Mouse (Mus musculus) heart, postnatal 10 days (tissue): Measurements from ENCODE around the gene Stmn1. TPM values are rescaled to one million over a fixed set of nuclear protein-coding genes. Genes with fewer than 3 reads are reported as not detected.
"Not testable (repeated sequence)": the region's sequence is repeated elsewhere in the genome, so short reads cannot be mapped to it uniquely, and the experiment has no call there.

Experiments used
- DNase-seq, 2 experiments: peaks; one replicate each; pipeline ENCODE4 v3.0.0; 2021
- intact Hi-C: fragments of 180-260 bp; cut with DNase I; formaldehyde crosslinking; loops from one replicate; pipeline ENCODE4 v1.15.1; 2025
- total RNA-seq, 2 experiments: library from RNA; stranded (reverse); gene quantifications; 2 replicates each; pipeline ENCODE4 v1.2.3; 2021

The Stmn1 gene
- total RNA-seq, 2 experiments from 2014 or later = 131 to 137 TPM

DNA sequence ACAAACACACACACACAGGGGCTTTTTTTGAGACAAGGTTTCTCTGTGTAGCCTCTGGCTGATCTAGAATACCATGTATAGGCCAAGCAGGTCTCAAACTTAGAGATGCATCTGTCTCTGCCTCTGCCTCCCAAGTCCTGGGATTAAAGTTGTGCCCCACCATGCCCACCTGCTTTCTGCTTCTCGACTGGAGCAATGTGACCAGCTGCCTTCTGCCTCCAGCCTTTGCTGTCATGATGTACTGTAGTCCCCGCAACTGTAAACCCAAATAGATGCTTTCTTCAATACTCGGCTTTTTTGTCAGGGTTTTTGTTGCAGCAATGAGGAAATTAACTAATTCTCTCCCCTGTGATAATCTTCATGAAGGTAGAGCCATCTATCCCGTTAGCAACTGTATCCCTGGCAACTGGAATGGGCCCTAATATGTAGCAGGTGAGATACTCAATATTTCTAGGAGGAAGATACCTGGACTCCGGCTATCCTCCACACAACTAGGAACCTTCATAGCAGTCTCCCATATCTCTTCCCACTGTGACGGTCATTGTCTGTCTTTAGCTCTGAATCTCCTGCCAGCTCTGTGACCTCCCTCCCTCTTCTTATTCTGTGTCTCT is 15.1 kb downstream of the Stmn1 start:
- no peak for DNase-seq
- intact Hi-C loops = no loop called here

DNA sequence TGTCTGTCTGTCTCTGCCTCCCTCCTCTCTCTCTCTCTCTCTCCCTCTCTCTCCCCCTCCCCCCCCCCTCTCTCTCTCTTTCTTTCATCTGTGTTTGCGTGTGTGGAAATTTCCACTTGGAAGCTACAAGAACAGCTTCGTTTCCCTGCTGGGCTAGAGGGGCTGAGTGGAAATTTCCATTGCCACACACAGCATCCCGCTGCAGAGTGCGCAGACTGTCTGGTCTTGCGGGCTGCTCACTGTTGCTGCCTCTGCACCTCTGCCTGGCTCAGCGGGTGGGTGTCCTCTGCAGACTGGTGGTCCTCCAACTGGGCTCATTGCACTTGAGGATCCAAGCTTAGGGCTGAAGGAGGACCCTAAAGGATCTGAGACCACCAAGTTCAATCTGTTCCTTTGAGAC is 15.6 kb downstream of the Stmn1 start:
- intact Hi-C loops = no loop called here
- no peak for DNase-seq

DNA sequence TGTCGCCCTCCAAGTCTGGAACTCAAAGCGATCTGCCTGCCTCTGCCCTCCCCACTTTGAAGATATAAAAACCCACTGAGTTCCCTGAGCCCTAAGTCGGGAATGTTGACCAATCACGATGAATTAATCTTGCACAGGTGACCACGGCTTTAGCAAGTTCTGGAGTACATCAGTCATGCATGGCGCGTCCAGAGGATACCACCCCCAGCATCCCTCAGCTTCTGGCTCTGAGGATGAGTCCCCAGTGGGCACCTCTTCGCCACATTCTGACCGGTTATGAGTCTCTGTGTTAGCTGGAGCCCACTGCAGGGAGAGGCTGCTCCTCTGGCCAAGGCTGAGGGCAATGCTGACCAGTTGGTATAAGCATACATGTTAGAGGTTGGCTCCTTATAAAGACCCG is 16.1 kb downstream of the Stmn1 start:
- DNase-seq = no peak

DNA sequence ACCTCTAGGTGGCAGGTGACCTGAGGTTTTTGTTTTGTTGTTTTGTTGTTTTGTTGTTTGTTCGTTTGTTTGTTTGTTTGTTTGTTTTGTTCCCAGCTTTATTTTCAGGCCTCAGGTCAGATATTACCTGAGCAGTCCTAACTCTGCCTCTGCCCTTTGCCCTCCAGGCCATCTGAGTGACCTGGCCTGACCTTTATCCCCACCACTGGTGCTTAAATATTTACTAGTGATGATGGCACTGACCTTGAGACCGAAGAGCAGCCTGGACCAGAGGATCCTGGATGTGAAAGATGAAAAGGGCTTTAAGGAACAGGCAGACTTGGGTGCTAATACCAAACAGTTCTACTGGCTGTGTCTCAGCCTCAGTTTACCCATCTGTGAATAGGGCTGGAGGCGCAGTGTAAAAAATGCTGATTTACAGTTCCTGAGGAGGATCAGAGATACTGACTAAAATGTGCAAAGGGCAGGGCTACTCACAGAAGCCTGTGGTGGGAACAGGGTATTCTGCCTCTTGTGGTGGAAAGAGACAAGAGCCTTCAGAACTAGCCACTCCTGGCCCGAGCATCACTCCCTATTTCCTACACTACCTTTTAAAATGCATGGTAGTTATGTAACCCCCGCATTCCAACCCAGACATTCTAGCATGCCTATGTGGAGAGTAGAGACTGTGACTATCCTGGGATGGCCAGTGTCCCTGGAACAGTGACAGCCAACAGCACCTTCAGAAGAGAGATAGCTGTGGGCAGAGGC is 17.2 kb downstream of the Stmn1 start:
- no peak for DNase-seq
- intact Hi-C loops = no loop called here

More for the DNA sequence above, 16.1 kb downstream of the Stmn1 start:
- intact Hi-C loops = no loop called here

DNA sequence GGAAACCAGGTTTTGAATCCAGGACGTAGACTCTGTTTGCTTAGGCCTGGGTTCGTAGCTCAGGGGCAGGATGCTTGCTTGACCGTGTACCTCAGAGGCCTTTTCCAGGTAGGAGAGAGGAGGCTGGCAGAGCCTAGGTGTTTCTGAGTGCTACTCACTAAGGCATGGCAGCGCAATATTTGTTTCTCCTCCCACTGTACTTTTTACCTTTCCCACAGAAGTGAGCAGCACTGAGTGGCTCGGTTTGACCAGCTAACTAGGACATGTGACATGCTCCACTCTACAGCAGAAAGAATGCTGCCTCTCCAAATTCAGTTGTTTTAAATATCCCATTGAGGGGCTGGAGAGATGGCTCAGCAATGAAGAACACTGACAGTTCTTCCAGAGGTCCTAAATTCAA is 20.1 kb downstream of the Stmn1 start:
- intact Hi-C loops = no loop called here
- DNase-seq = no peak

DNA sequence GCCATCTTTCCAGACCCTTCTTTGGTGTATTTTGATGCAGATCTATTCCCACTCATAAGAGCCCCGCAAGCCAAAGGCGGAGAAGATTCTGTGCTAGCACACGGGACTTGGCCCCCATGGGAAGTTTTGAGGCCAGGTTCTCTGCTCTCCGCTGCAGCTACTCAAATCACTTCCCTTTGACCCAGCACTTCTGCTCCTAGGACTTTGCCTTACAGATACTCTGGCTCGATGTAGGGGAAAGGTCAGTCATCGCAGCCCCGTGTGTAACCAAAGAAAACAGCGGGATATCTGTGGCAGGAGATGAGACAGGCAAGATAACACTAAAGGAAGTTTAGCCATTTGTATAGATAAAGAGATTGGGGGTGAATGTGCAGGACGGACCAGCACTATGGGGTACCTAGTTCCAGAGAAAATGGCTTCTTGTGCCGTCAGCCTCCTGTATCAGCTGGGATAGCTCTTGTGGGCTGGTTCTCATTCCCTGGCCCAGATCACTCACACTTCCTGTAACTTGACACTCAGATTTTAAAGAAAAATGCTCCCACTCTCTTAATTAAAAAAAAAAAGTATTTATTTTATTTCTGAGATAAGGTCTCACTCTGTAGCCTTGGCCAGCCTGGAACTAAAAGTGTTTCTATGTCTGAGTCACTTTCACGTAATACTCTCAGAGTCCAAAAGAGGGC is 22.0 kb downstream of the Stmn1 start:
- peak in 1 of 2 experiments; percentile 12 for DNase-seq
- intact Hi-C loops = no loop called here

DNA sequence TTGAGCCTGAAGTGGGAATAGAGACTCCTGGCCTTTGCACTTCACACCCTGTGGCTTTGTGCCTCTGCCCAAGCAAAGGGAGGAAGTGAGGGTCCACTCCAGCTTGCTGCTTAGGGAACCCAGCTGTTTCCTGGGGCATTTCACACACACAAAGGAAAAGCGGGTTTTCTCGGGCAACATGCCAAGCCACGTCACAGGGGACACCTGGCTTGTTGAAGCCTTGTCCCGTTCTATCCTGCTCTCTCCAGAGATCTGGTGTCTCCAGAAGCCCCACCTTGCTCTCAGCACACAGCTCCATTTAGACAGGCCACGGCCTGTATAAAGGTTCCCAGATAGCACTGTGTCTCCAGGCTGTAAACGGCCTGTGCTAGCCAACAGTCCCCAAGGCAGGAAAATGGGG is 23.6 kb downstream of the Stmn1 start:
- no peak for DNase-seq

DNA sequence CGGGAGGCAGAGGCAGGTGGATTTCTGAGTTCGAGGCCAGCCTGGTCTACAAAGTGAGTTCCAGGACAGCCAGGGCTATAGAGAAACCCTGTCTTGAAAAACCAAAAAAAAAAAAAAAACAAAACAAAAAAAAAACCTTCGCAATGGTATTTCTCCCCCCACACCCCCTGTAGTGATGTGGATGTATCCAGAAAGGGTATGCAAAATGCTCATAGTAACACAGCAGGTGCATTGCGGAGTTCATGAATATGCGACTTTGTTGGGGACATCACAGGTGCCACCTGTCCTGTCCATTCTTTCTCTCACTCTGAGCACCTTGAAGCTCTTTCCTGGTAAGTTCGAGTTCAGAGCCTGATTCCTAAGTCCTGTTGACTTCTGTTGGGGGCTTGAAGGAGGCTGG is 26.0 kb downstream of the Stmn1 start:
- intact Hi-C loops, DNase-seq: not testable (repeated sequence)

More for the DNA sequence above, 23.6 kb downstream of the Stmn1 start:
- intact Hi-C loops = no loop called here

DNA sequence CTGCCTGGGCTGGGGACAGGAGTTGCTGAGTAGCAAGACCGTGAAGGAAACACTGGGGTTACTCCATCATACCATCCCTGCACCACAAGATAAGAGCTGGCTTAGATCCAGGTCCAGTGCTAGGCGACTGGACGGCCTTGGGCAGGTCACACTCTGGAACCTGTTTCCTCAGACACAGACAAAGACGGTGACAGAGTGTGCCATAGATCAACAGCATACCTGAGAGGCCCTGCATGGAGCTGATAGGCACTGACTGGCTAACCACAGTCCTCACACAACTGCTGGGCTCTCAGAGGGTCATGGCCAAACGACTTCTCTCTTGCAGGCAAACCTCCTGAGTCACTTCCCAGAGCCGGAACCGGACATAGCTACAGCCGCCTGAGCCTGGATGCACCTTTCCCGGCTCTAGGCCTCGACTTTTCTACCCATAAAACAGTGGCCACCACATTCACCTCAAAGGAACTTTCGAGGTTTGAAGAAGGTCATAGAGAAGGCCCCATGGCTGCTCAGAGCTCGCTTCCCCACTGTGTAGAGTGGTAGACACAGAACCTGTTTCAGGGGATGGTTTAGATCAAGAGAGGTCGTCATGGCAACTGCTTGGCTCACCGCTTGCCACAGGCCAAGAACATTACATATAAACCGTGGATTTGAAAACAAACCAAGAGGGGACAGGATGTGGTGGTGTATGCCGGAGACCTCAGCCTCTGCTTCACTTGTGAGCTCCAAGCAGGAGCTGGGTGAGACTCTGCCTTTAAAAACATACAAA is 26.8 kb downstream of the Stmn1 start:
- no peak for DNase-seq
- intact Hi-C loops = no loop called here

DNA sequence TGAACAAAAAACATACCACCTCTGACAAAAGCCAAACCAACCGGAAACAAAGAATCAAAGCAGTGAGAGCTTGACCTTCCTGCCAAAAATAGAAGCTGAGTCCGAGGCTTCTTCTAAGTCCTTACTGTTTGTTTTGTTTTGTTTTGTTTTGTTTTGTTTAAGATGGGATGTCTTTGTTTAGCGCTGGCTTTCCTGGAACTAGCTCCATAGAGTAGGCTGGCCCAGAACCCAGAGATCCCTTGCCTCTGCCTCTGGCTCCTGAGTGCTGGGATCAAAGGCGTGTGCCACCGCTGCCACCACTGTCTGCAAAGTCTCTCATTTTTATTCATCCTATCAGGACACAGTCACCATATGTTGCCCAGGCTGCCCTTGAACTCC is 27.4 kb downstream of the Stmn1 start:
- intact Hi-C loops = no loop called here
- DNase-seq = no peak

DNA sequence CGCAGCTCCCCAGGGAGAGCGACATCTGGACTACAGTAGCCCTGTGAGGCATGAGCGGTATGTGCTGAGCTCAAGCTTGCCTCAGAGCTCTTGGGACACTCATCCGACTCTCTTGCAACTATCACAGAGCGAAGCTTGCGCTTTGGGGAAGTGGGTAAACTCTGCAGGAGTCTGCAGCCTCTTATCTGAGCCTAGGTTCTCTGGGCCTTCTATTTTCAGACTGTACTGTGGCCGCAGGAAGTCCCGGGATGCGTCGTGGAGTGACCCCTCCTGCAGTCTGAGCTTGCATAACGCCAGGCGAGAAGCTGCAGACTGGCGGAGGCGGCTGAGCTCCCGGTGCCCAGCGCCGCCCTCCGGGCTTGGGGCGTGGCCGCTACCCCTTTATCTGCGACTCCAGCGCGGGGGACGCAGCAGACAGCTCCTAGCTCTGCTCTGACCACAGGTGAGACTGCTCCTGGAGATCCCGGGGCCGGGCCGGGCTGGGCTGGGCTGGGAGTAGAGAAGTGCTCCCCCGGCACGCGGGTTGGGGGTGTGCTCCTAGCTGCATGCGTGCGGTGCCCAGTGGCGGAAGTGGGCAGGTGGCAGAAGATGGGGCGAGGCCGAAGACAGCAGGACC is 28.6 kb downstream of the Stmn1 start, which contains the start of gene Paqr7:
TSS of gene Paqr7 (plus strand) at position 103 of the 616 bp plus-strand sequence.
- peak; percentile 83 to 84 for DNase-seq
- intact Hi-C loops = no loop called here

DNA sequence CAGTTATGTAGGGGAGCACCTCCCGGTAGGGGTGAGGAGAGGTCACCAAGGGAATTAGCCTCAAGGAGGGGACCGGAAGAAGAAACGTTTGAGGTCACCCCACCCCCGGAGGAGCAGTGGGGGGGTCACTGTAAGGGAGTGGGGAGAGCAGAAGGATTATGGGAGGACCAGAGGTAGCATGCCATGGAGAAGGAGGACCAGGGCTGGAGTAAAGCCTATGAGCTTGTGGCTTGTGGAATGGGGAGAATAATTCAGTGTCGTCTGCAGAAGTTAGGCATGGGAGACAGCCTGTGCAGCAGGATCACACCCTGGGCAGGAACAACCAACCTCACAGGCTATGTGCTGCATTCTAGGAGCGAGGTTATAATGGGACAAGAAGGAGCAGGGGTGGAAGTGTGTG is 29.1 kb downstream of the Stmn1 start:
- intact Hi-C loops = no loop called here

DNA sequence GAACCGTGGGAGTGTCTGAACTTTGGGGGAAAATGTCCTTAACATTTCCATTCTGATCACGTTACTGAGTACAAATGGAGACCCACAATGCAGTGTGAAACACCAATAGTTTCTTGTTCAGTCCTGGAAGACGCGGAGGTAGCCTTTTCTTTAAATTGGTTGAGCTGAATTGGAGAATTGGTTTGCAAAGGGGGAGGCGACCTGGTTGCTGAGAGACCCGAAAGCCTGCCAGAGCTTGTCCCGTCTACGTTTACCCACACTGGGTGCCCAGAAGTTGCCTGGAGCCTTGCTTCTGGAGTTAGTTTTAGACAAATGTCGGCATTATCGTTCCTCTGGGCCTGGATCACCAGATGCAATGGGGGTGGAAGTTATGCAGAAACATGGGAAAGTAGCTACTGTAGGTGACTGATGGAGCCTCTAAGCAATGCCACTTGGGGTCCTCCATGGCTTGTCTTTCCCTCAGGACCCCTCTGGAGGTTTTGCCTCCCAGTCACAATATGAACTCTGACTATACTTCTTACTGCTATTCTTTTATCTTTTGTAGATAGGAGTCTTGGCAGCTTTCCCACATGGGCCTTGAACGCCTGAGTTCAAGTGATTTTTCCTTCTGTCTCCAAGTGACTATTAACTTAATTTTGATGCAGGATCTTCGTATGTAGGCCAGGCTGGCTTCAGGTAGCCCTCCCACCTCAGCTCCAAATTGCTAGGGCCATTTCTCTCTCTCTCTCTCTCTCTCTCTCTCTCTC is 30.0 kb downstream of the Stmn1 start:
- intact Hi-C loops = no loop called here
- DNase-seq = no peak

More for the DNA sequence above, 29.1 kb downstream of the Stmn1 start:
- no peak for DNase-seq

DNA sequence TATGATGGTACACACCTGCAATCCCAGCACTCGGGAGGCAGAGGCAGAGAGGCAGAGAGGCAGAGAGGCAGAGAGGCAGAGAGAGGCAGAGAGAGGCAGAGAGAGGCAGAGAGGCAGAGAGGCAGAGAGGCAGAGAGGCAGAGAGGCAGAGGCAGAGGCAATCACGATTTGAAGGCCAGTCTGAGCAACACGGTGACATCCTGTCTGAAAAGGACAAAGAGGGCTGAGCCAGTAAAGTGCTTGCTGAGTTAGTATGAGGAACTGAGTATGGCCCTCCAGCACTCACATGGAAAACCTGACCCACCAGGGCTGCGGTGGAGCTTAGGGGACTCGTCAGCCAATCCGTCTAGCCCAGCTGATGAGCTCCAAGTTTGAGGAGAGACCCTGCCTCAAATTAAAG is 30.9 kb downstream of the Stmn1 start:
- DNase-seq, intact Hi-C loops: not testable (repeated sequence)

DNA sequence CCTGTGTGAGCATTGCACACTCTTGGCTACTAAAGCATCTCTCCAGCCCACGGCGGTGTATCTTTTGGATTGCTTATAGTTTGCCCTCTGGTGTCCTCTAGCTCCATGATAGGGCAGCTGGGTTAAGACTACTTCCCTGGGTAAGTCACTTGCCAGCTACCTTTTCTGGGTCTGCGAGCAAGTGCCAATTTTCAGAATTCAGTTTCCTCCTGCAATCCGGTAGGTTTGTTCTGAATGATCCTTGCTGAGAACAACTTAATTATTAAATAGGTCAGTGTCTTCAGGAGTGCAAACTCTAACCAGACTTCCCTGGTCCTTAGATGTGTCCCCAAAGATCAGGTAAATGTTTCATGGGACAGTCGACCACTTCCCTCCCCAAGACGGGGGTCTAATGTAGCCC is 33.0 kb downstream of the Stmn1 start:
- intact Hi-C loops = no loop called here
- no peak for DNase-seq

DNA sequence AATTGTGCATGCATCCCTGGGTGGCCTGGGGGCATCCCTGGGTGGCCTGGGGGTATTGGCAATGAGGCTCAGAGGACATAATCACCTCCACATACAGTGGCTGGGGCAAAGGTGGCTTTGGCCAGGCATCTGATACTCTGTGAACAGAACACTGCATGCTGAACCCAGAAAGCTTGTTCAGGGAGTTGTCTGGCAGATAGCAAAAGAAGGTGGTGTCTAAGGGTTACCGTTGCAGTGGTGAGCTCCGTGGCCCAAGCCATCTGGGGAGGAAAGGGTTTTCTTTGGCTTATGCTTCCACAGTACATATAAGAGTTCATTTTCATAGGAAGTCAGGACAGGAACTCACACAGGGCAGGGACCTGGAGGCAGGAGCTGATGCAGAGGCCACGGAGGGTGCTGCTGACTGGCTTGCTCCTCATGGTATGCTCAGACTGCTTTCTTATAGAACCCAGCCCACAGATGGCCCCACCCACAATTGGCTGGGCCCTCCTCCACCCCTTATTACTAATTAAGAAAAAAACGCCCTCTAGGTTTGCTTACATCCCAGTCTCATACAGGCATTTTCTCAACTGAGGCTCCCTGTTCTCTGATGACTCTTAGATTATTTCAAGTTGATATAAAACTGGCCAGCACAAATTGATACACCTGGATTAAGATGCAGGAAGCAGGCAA is 35.7 kb downstream of the Stmn1 start:
- intact Hi-C loops = no loop called here
- DNase-seq = no peak

DNA sequence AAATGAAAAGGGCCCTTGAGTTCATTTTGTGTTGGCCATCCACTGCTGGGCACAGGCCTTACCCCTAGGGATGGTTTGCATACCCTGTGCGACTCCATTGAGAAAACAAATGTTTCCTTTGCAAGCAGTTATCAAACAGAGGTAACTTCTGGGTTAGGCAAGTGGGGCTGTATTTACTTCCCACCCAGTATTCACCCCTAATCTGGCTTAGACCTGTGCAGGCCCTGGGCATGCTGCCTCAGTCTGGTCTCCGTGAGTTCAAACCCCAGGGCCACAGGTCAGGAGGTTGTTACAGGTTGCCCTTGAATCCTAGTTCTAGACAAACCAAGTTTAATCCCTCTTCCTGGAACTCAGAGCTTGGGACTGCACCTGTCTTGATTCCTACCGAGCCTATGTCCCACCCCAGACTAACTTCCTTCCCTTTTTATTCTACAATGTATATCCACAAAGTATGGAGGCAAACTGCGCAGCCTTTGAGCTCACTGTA is 37.2 kb downstream of the Stmn1 start:
- DNase-seq = no peak
- intact Hi-C loops = no loop called here

DNA sequence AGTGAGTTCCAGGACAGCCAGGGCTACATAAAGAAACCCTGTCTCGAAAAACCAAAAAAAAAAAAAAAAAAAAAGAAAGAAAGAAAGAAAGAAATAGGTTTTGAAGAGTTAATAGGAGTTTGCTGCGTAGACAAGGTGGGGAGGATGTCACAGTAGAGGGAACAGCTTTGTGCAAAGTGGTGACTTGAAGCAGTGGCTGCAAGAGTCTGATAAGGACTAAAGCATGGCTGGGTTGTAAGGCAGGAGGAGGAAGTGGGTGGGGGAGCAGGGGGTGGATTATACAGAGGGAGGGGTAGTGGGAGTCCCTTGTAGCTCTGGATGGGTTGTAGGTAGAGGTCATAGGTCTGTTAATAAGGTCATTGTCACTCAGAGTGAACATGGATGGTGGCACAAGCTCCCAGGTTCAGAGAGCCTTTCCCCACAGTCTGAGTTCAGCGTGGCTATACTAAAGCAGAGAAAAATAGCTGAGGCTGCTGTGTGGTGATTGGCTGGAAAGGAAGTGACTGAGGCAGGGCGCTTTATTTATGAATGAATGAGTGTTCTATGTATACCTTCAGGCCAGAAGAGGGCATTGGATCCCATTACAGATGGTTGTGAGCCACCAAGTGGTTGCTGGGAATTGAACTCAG is 38.0 kb downstream of the Stmn1 start:
- no peak for DNase-seq
- intact Hi-C loops = no loop called here

DNA sequence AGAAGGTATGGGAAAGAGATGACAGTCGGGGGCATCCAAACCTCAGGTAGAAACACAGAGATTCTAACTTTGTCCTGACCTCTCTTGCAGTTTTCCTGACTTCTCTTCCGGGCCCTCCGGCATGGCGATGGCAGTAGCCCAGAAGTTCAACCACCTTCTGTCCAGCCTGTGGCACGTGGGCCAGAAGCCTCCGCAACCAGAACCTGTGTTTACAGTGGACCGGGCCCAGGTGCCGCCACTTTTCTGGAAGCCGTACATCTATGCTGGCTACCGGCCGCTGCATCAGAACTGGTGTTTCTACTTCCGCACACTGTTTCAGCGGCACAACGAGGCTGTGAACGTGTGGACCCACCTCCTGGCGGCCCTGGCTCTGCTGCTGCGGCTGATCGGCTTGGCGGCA is 38.6 kb downstream of the Stmn1 start:
- no peak for DNase-seq
- intact Hi-C loops = no loop called here
